Mouse (Mus musculus) brain, embryonic 18.5 days (tissue): ENCODE measurements at regions not wholly inside any gene's neighbourhood (a gene's known extent, or its start where the extent isn't known, plus 50 kb on each side); places are given as distances from the start of the nearest gene placed in this dataset.

Source experiments
- DNase-seq: peaks from one replicate; pipeline ENCODE4 v3.0.0-alpha.2; 2012; ENCODE audit warnings: low read depth, low spot score

GRCm38 (mm10) chr3:38131176-38131886 lies 353.3 kb downstream of the Ankrd50 start:
- DNase-seq, result no peak

GRCm38 (mm10) chr3:38130088-38130487 lies 354.6 kb downstream of the Ankrd50 start:
- no peak for DNase-seq

GRCm38 (mm10) chr3:38129167-38129500 lies 355.5 kb downstream of the Ankrd50 start:
- no peak for DNase-seq

- no peak for DNase-seq
These were observed 356.0 kb downstream of the Ankrd50 start for GRCm38 (mm10) chr3:38128486-38129166.

GRCm38 (mm10) chr3:38116071-38116787 lies 368.4 kb downstream of the Ankrd50 start:
- DNase-seq, result no peak

GRCm38 (mm10) chr3:38112568-38112967 lies 372.1 kb downstream of the Ankrd50 start:
- no peak for DNase-seq

GRCm38 (mm10) chr3:38105022-38105857 lies 379.4 kb downstream of the Ankrd50 start:
- DNase-seq, result no peak

GRCm38 (mm10) chr3:38104418-38104817 lies 380.1 kb upstream of the Gm5148 start:
- DNase-seq, result no peak

- no peak for DNase-seq
These were observed 378.7 kb upstream of the Gm5148 start for GRCm38 (mm10) chr3:38102985-38103384.

GRCm38 (mm10) chr3:38102181-38102580 lies 377.9 kb upstream of the Gm5148 start:
- no peak for DNase-seq

GRCm38 (mm10) chr3:38094370-38094979 lies 370.2 kb upstream of the Gm5148 start:
- no peak for DNase-seq

GRCm38 (mm10) chr3:38084548-38084947 lies 360.3 kb upstream of the Gm5148 start:
- DNase-seq, result no peak

GRCm38 (mm10) chr3:38082386-38082785 lies 358.1 kb upstream of the Gm5148 start:
- DNase-seq, result no peak

GRCm38 (mm10) chr3:38076835-38077234 lies 352.5 kb upstream of the Gm5148 start:
- no peak for DNase-seq

GRCm38 (mm10) chr3:38073946-38074345 lies 349.7 kb upstream of the Gm5148 start:
- no peak for DNase-seq

GRCm38 (mm10) chr3:38055627-38056026 lies 331.3 kb upstream of the Gm5148 start:
- DNase-seq, result no peak

- DNase-seq, result no peak
These were observed 328.7 kb upstream of the Gm5148 start for GRCm38 (mm10) chr3:38052941-38053340.

GRCm38 (mm10) chr3:38051748-38052147 lies 327.5 kb upstream of the Gm5148 start:
- no peak for DNase-seq

- DNase-seq, result no peak
These were observed 326.6 kb upstream of the Gm5148 start for GRCm38 (mm10) chr3:38050856-38051255.

- no peak for DNase-seq
These were observed 326.1 kb upstream of the Gm5148 start for GRCm38 (mm10) chr3:38050366-38050765.

GRCm38 (mm10) chr3:38049290-38049689 lies 325.0 kb upstream of the Gm5148 start:
- DNase-seq, result no peak
